8 mouse cellular contexts compared by ENCODE assay signal in genomic region chr11:12373106-12374098, GRCm38 (mm10).
DNase-seq lines count a peak whose midpoint lies in the region; ATAC-seq and TF ChIP-seq lines count a peak whose summit lies in the region.

No protein-coding gene starts in this region.

- ATAC-seq in forebrain, embryonic 13.5 days, result peak; percentile 89
- ATAC-seq in heart, embryonic 16.5 days (replicated peaks; ENCODE audit: extremely low read depth, insufficient read depth, low FRiP score), result peak; percentile 93
- peak; percentile 63 for ATAC-seq in liver, embryonic 11.5 days (replicated peaks; ENCODE audit: low FRiP score)
- peak; percentile 93 for ATAC-seq in neural tube, embryonic 14.5 days (ENCODE audit: low read depth)

- H3K4me1 ChIP-seq in forebrain, embryonic 13.5 days, result peaks cover 6% of the 10 kb centered on the region
- H3K4me1 ChIP-seq in heart, embryonic 16.5 days (ENCODE audit: control insufficient read depth, insufficient read depth, low read length), result no peaks in the 10 kb centered on the region
- no peaks in the 10 kb centered on the region for H3K4me1 ChIP-seq in liver, embryonic 11.5 days (replicated peaks; ENCODE audit: control insufficient read depth, insufficient read depth, low read length)
- no peaks in the 10 kb centered on the region for H3K4me1 ChIP-seq in neural tube, embryonic 14.5 days (ENCODE audit: control insufficient read depth, insufficient read depth, low read length)

- peak; percentile 2 for DNase-seq in c-Kit-positive CD71-positive TER-119-positive erythroid progenitor cells, embryonic 14.5 days (ENCODE audit: low spot score)
- DNase-seq in kidney, postnatal 14 days, result peak; percentile 88
- DNase-seq in liver, embryonic 11.5 days (ENCODE audit: low spot score), result peak; percentile 43
- peak; percentile 65 for DNase-seq in urinary bladder, adult 2 months (ENCODE audit: low spot score)

- no peak overlapping the region for H3K9ac ChIP-seq in forebrain, embryonic 13.5 days
- H3K9ac ChIP-seq in heart, embryonic 16.5 days (ENCODE audit: low read length), result no peak overlapping the region
- H3K9ac ChIP-seq in liver, embryonic 11.5 days (ENCODE audit: low read depth, low read length), result no peak overlapping the region
- no peak overlapping the region for H3K9ac ChIP-seq in neural tube, embryonic 14.5 days (replicated peaks; ENCODE audit: low read depth, low read length)

- H3K27me3 ChIP-seq in C2C12 (ENCODE audit: control insufficient read depth, insufficient read depth, insufficient read length), result no peaks in the 10 kb centered on the region
- 0 out of 2 replicates have a peak, but pooled peaks cover 11% of the 10 kb centered on the region for H3K27me3 ChIP-seq in forebrain, embryonic 13.5 days
- H3K27me3 ChIP-seq in heart, embryonic 16.5 days (ENCODE audit: control insufficient read depth, insufficient read depth, low read length), result no peaks in the 10 kb centered on the region
- H3K27me3 ChIP-seq in liver, embryonic 11.5 days (replicated peaks; ENCODE audit: control insufficient read depth, insufficient read depth, low read length), result no peaks in the 10 kb centered on the region
- H3K27me3 ChIP-seq in neural tube, embryonic 14.5 days (ENCODE audit: control insufficient read depth, insufficient read depth, low read length), result no peaks in the 10 kb centered on the region

- H3K4me3 ChIP-seq in C2C12 (ENCODE audit: insufficient read depth, poor library complexity, severe bottlenecking), result no peak overlapping the region
- H3K4me3 ChIP-seq in forebrain, embryonic 13.5 days, result no peak overlapping the region
- H3K4me3 ChIP-seq in heart, embryonic 16.5 days (ENCODE audit: low read length), result no peak overlapping the region
- H3K4me3 ChIP-seq in liver, embryonic 11.5 days (ENCODE audit: low read depth, low read length), result no peak overlapping the region
- H3K4me3 ChIP-seq in neural tube, embryonic 14.5 days (ENCODE audit: low read depth, low read length), result no peak overlapping the region

- no peaks in the 10 kb centered on the region for H3K79me2 ChIP-seq in C2C12 (ENCODE audit: control insufficient read depth, insufficient read depth)

- TF ChIP-seq CTCF in C2C12 (IDR thresholded peaks at IDR 0.05; ENCODE audit: control insufficient read depth, insufficient read depth, insufficient read length), result peak; percentile 69

- no peak overlapping the region for H3K27ac ChIP-seq in forebrain, embryonic 13.5 days
- no peak overlapping the region for H3K27ac ChIP-seq in heart, embryonic 16.5 days (ENCODE audit: low read length)
- H3K27ac ChIP-seq in liver, embryonic 11.5 days (ENCODE audit: low read depth, low read length), result no peak overlapping the region
- no peak overlapping the region for H3K27ac ChIP-seq in neural tube, embryonic 14.5 days (ENCODE audit: low read depth, low read length)

- no peak overlapping the region for H3ac ChIP-seq in C2C12 (ENCODE audit: control insufficient read depth, insufficient read length, low read depth)

- no peaks in the 10 kb centered on the region for H3K79me3 ChIP-seq in C2C12 (ENCODE audit: low read depth)

- no peaks in the 10 kb centered on the region for H3K36me3 ChIP-seq in C2C12 (ENCODE audit: control insufficient read depth, insufficient read depth)
- H3K36me3 ChIP-seq in forebrain, embryonic 13.5 days (ENCODE audit: poor library complexity, severe bottlenecking), result no peaks in the 10 kb centered on the region
- no peaks in the 10 kb centered on the region for H3K36me3 ChIP-seq in heart, embryonic 16.5 days (ENCODE audit: control insufficient read depth, insufficient read depth)
- no peaks in the 10 kb centered on the region for H3K36me3 ChIP-seq in liver, embryonic 11.5 days (ENCODE audit: control insufficient read depth, insufficient read depth, low read length)
- no peaks in the 10 kb centered on the region for H3K36me3 ChIP-seq in neural tube, embryonic 14.5 days (ENCODE audit: control insufficient read depth, insufficient read depth, low read length)

- H3K9me3 ChIP-seq in forebrain, embryonic 13.5 days (replicated peaks), result no peaks in the 10 kb centered on the region
- H3K9me3 ChIP-seq in heart, embryonic 16.5 days (replicated peaks; ENCODE audit: control insufficient read depth, low read length), result no peaks in the 10 kb centered on the region
- H3K9me3 ChIP-seq in liver, embryonic 11.5 days (ENCODE audit: control insufficient read depth, low read length), result no peaks in the 10 kb centered on the region
- H3K9me3 ChIP-seq in neural tube, embryonic 14.5 days (ENCODE audit: control insufficient read depth, low read length), result no peaks in the 10 kb centered on the region

- no peak overlapping the region for H3K4me2 ChIP-seq in forebrain, embryonic 13.5 days
- H3K4me2 ChIP-seq in heart, embryonic 16.5 days (ENCODE audit: low read depth, low read length), result no peak overlapping the region
- H3K4me2 ChIP-seq in liver, embryonic 11.5 days, result no peak overlapping the region
- H3K4me2 ChIP-seq in neural tube, embryonic 14.5 days (ENCODE audit: low read depth, low read length), result no peak overlapping the region

- WGBS in forebrain, embryonic 13.5 days, result 27% methylated on average over 12 of the region's 12 CpGs
- WGBS in heart, embryonic 16.5 days, result 32% methylated on average over 12 of the region's 12 CpGs
- WGBS in liver, embryonic 11.5 days, result 36% methylated on average over 12 of the region's 12 CpGs
- WGBS in neural tube, embryonic 14.5 days, result 37% methylated on average over 12 of the region's 12 CpGs

TF ChIP-seq in C2C12, 6 proteins besides CTCF, POLR2A, EP300 and RAD21:
- no peak for TF ChIP-seq MYOG (IDR thresholded peaks at IDR 0.05; ENCODE audit: control insufficient read depth, extremely low read depth, insufficient read length)
- no peak for TF ChIP-seq FOSL1 (IDR thresholded peaks at IDR 0.05; ENCODE audit: insufficient read depth, low read length, poor library complexity, severe bottlenecking)
- no peak for TF ChIP-seq MYOD1 (IDR thresholded peaks at IDR 0.05; ENCODE audit: control insufficient read depth, insufficient read length, low read depth)
- TF ChIP-seq USF1 (IDR thresholded peaks at IDR 0.05; ENCODE audit: low read depth), result no peak
- TF ChIP-seq MAX (IDR thresholded peaks at IDR 0.05), result no peak
- TF ChIP-seq CEBPB (IDR thresholded peaks at IDR 0.05; ENCODE audit: low read depth), result no peak

Comparison
In these comparisons a context has a peak if more than half of its experiments do, and no peak if none do; other contexts are left out.
1. DNase-seq: peak in every context shown above with its lines; median percentile 88 in kidney, postnatal 14 days; 65 in urinary bladder, adult 2 months; 43 in liver, embryonic 11.5 days; 2 in c-Kit-positive CD71-positive TER-119-positive erythroid progenitor cells, embryonic 14.5 days.